Mouse (Mus musculus) heart, adult 8-10 months (tissue): Measurements from ENCODE around the gene Herc2. TPM values are rescaled to one million over a fixed set of nuclear protein-coding genes. Genes with fewer than 3 reads are reported as not detected.
"Not testable (repeated sequence)": the region's sequence is repeated elsewhere in the genome, so short reads cannot be mapped to it uniquely, and the experiment has no call there.

Experiments
- DNase-seq: peaks from one replicate; pipeline ENCODE4 v3.0.0; 2022; ENCODE audit warnings: low spot score
- total RNA-seq, 4 experiments: library from RNA; stranded (reverse); gene quantifications; 2 replicates each; pipeline ENCODE4 v1.2.4; 2022

The Herc2 gene
- 10 to 100 TPM; 41.9 to 48.4 (median 45.2) TPM for total RNA-seq

DNA sequence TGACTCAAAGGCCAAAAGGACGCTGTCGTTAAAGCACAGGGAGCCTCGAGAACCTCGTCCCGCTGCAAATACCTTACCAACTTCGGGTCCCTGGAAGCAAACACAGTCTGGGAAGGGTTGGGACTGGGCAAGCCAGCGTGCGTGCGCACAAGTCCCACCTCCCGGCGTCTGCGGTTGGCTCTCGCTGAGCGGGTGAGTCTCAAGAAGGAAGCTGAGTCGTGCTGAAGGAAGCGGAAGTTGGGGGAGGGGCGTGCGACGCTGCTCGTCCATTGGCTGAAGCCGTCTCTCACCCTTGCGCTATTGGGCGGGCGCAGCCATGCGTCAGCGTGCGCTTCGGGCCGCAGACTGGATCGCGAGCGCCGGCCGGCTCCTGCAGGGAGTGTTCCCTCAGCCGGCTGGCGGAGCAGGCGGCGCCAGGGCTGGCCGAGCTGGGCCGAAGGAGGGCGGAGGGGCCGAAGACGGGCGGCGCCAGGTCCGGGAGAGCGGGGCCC is at the start of gene Herc2:
TSS of gene Herc2 (plus strand) at position 366 of the 491 bp plus-strand sequence.
- peak; percentile 99 for DNase-seq

DNA sequence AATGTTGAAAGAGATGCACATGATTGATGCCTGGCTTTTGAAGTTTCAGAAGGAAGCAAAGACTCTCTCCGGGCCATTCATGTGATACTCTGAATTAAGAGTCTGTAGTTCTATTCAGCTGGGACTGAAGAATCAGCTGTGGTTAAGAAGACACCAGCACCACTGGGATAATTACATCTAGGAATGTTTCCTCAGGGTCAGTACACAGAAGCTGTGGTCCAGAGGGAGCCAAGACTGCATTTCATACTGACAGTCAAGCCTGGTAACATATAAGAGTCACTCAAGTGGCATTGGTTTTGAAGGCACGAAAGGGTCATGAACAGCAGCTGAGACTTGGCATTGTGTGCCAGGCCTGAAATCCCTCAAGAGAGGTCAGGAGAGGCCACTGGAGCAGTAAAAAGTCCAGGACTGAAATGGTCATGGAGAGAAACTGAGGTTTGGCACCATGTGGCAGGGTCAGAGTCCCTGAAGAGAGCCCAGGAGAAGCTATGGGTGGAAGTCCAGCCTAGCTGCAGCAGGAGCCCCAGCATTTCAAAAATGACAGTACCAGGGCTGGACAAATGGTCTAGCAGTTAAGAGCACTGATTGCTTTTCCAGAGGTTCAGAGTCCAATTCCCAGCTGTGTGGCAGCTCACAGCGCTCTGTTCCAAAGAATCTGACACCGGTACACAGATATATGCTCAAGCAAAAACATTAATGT is 39.5 kb upstream of the Herc2 start:
- DNase-seq, result no peak

DNA sequence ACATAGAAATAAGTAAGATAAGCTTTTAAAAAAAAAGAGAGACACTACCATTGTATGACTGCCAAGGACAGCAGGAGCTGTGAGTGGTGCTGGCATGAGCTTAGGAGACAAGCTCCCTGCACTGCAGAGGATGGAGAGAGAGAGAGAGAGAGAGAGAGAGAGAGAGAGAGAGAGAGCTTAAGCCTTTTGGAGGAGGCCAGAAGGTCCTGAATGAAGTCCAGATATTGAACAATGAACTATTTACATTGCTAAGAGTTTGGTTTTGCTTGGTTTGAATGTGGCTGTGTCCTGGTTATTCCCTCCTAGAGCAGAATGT is 39.0 kb upstream of the Herc2 start:
- no peak for DNase-seq

DNA sequence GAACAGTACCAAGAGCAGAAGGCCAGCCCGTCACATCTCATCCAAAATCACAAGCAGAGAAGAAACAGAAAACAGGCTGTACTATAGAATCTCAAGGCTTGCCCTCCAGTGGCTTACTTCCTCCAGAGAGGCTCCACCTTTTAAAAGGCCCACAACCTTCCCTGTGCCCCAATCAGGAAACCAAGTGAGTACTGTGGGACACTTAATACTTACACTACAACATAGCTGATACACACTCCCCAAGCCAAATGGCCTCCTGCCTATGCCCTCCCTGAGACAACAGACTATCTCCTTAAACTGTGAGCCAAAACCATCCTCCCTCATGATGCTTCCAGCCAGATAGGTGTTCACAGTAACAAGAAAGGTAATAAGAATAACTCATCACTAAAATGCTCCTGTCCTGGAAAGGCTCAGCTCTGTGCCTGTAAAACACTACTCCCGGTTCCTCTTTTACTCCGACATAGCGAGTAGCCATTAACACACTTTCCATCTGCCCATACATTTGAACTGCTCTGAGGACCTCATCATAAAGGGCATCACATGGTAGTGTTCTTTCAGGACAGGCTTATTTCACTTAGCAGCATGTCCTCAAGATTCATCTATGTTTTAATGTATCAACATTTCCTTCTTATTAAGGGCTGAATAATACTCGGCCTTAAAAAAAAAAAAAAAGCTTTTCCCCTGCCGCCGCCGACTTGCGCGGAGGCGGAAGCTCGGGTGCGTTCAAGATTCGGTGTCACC is 36.6 kb upstream of the Herc2 start:
- DNase-seq, result no peak

DNA sequence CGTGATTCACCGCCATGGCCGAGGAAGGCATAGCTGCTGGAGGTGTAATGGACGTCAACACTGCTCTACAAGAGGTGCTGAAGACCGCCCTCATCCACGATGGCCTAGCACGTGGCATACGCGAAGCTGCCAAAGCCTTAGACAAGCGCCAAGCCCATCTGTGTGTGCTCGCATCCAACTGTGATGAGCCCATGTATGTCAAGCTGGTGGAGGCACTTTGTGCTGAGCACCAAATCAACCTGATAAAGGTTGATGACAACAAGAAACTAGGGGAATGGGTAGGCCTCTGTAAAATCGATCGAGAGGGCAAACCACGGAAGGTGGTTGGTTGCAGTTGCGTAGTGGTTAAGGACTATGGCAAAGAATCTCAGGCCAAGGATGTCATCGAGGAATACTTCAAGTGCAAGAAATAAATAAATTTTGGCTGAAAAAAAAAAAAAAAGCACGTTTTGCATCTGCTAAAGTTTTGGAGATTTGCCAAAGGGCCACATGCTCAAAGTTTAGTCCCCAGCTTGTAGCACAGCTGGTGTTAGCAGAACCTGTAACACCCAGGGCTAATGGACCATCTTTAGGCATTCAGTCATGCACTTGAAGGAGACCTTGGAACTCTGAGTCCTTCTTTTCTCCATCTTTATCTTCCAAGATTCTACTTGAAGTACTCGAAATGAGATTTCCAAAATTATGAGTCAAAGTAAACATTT is 35.8 kb upstream of the Herc2 start:
- DNase-seq, result not testable (repeated sequence)

DNA sequence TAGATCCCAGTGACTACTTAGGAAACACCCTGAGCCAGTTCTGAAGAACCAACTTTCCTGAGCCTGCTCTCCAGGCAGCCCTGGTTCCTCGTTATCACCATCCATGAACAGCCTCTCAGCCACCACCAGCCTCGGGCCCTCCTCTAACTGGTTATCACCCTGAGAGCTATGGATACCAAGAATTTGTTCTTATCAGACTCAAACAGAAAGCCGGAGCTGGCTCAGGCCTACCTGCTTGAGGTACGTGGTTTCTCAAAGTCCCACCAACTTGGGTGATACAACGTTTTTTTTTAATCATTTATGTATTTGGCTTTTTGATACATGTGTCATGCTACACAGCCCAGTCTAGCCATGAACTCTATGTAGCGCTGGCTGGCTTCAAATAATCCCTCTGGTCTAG is 34.8 kb upstream of the Herc2 start:
- DNase-seq, result no peak

DNA sequence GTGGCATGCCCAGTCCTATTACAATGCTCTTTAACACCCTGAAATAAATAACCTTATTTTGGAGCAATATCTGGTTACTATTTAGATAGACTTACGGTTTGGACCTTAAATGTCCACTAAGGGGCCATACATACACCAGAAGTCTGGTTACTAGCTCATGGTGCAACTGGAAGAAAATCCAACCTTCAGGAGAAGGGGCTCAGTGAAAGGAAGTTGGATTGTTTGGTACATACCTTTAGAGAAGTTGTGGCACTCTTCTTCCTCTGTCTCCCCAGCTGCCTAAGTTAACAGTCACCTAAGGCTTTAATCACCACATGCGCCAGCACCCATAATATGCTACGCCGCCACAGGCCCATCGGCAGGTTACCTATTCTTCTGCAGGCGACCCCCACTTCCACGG is 34.2 kb upstream of the Herc2 start:
- no peak for DNase-seq

DNA sequence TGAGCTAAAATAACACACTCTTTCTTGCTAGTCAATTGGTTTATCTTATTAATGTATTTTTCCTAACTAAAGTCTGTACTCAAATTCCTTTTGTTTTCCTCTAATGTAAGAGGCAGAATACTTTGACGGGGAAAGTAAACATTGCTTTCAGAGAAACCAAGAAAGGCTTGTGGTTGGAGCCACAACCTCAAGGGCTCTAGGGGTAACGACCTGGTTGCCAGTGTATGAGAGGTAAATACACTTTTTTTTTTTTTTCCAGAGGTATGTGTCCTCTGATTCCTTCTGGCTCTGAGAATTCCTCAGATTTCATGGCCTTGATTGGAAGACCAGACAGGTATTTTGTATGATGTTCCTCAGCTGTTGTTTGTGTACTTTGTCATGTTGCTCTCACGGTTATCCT is 32.2 kb upstream of the Herc2 start:
- no peak for DNase-seq

DNA sequence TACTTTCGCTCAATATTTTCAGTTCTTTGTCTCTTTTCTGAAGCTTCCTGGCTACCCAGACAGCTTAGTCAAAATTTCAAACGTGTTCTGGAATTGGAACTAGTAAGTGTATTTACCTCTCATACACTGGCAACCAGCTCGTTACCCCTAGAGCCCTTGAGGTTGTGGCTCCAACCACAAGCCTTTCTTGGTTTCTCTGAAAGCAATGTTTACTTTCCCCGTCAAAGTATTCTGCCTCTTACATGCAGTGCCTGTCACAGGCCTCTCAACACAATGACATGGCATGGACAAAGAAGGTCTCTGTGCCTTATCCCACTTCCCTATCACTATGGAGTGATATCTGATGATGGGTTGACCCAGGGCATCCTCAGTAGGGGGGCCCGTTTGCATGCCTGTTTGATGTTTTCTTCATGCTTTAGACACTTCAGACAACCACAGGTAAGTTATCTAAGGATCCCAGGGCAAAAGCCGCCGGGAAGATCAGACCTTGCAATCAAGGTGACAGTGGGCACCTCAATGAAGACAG is 31.5 kb upstream of the Herc2 start:
- DNase-seq, result no peak

DNA sequence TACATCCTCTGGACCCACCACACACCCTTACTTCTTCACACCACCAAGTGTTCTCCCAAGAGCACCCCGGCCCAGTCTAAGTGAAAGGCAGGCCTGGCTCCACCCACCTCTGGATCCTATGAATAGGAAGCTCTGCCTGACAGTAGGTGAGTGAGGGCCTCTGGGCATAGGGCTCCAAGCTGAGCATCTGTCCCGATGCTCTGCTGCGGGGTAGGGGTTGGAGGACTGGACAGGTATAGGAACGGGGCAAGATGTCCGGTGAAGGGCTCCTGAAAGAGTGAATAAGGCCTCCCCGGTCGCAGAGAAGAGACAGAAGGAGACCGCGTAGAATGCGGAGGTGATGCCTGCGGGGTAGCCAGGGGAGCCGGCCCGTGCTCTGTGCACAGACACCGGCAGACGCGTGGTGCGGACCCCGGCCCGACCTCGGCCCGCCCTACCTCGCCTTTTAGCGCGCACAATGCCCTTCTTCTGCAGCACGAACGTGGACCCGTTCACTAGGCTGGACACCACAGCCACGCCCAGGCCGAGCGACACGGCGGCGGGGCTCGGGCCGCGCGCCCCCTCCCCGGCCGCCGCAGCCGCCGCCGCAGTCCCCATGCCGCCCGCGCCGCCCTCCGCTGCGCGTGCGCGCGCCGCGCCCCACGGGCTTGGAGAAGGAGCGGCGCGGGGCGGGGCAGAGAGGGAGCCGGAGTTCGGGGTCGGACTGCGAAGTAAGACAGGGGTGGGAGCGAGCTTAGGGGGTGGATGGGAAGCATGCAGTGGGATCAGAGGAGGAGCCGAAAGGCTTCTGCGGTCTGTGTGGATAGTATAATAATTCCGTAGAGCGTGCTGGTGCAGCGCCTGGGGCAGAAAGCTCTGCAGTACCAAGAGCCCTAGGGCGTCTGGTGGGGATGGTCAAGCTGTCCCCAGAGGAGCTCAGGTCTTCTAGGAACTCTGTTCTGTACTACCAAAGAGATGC is 30.7 kb upstream of the Herc2 start:
- DNase-seq, result peak; percentile 47

DNA sequence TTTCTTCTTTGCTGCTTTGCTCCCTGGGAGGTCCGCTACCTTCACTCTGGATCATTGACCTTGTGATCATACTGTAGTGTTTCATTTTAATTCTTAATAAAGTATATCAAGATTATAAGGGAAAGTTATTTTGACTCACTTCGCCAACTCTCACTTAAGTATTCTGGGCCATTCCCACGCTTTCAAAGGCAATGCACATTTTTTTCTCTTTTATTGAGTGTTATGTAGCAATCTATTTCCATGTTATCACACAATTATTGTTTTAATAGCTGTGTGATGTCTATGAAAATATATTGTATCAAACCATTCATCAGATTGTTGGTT is 30.1 kb upstream of the Herc2 start, which contains the start of gene Nipa1:
TSS of gene Nipa1 (minus strand) at position 25 of the 324 bp plus-strand sequence.
- no peak for DNase-seq

DNA sequence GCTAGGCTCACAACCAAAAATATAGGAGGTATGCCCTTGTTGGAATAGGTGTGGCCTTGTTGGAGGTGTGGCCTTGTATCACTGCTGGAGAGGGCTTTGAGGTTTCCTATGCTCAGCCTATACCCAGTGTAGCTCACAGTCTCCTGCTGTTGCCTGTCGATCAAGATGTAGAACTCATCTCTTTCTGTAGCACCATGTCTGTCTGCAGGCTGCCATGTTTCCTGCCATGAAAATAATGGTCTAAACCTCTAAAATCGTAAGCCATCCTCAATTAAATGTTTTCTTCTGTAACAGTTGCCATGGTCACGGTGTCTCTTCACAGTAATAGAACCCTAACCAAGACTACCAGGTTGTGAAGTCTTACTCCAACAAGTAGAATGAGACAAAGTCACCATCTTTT is 26.4 kb upstream of the Herc2 start:
- no peak for DNase-seq

DNA sequence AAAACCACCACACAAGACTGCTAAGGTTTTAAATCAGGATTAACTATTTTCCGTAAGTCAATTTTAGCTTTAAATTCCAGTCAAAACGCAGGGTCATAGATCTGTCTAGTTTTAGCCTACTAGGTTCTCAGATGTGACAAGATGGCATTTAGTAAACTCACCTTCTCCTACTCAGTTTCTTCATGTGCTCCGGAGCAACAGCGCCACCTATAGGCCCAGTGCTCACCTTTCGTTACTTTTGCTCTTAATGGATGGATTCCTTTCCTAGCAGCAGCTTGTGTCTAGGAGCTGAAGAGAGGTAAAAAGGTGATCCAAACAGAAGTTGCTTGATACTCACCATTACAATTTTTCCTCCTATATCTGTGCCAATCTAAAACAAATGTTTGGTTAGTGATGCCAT is 7.6 kb upstream of the Herc2 start:
- peak; percentile 61 for DNase-seq

DNA sequence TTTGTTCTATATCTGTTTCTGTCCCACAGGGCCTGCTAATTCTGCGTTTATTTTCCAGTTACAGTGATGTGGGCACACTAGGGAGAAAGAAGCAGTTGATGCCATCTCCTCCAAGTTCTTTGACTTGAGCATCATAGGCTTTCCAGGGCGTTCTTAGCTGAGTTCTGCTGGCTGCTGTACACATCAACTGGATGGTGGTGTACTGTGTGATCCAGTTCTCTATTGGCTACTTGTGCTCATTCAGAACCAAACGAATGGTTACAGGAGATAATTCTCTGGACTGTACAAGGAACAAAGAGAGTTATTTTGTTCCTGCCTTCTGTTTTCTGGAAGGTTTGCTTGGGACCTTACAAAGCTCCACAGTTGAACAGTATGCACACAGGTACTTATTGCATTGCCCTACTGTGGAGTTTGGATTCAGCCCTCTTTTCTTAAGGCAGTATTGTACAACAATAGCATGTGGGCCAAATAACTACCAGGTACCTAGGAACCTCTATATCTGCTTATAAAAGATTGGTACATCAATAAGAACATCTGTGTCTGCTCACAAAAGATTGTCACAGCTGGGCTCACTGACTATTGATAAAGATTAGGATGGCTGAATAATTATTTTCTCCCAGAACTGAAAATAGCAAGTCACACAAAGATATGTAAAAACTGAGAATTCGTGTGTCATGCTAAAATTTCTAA is 6.3 kb upstream of the Herc2 start:
- DNase-seq, result no peak

DNA sequence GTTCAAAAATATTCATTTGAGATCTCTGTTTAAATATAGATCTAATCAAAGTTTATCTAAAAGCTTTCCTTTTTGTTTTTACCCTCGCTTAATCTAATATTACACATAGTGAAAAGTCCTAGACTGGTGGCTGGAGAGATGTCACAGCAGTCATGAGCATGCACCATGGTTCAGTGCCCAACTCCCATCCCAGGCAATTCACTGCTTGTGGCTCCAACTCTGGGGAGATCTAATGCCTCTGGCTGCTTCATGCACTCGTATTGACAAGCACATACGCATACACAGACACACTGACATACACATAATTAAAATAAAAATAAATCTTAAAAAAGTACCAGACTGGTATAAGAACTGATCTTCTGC is 5.7 kb upstream of the Herc2 start:
- no peak for DNase-seq

DNA sequence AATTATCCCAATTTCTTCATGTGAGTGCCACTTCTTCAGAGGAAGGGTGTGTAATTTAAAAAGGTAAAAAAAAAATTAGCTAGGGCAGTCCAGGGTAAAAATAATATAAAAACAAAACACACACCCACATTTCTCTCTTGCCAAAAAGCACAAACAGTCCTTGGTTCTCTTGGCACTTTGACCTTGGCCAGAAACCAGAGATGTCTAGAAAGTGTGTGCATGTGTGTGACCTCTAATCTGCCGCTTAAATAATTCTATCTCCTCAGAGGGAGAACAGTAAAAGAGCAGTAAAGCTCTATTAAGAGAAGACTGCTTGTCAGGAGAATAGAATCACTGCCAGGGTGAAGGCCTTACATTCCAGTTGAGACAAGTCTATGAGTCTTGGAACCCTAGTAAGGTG is 2.8 kb upstream of the Herc2 start:
- no peak for DNase-seq

DNA sequence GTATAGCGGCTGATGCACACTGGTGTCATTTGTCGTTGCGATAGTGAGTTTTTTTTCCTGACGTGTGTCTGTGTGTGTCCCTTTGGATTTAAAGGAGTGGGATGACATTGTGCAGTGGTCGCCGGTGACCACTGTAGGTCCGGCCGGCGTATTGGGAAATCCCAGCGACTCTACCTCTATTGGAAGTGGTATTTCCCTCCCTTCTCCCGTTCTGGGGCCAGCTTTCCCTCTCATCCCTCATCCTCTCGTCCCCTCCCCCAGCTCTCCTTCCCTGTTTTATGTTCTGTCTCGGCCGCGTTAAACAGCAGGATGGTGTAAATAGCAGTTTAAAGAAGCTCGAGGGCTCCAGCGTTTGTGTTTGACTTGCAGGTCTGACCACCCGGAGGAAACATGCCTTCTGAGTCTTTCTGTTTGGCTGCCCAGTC is 503 bp downstream of the Herc2 start:
- no peak for DNase-seq

DNA sequence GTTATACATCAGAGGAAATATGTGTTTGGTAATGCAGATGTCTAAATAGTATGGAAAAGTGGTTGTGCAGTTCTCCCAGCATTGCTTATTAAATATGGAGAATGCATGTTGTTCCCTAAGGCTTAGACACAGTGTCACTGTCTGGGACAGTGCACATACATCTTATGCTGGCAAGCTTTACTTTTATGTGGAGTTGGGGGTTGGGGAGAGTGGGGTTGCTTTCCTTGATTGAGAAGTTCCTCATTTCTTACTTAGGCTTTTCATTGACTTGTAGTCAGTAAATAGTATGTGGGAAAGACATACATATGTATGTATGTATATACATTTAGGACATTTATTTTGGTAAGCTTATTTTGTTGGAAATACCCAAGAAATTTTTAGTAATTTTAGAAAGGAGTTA is 3.0 kb downstream of the Herc2 start:
- DNase-seq, result no peak

DNA sequence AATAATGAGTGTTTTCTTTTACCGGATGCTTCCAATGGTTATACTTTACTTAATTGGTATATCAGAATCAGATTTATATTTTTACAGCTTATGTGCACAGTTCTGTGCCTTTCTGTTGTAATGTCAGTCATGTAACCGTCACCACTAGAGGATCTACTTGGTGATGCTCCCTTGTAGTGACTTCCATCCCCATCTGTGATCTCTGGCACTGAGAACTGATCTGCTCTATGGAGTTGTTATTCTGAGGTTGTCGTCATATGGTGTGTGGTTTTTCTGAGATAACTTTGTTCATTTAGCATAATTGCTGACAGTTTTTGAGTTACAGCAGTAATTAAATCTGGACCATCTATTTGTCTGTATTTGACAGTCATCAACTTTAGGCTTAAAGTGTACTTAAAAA is 5.3 kb downstream of the Herc2 start:
- no peak for DNase-seq

DNA sequence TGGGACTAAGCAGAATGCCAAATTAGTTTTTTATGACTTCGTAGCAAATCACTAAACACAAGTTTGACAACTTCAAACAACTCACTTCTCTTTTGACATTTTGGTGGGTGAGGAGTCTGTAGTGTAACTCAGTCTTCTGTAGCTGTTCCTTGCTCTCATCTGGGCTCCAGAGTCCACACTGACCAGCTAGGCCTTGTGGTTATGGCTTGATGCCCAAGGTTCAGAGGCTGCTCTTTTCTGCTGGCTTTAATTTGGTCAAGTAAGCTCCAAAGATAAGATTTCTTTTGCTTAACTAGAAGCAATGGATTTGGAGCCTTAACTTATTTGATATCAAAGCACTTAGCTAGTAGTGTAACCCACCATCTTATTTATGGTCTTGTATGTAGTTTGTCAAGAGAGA is 14.9 kb downstream of the Herc2 start:
- peak; percentile 33 for DNase-seq

DNA sequence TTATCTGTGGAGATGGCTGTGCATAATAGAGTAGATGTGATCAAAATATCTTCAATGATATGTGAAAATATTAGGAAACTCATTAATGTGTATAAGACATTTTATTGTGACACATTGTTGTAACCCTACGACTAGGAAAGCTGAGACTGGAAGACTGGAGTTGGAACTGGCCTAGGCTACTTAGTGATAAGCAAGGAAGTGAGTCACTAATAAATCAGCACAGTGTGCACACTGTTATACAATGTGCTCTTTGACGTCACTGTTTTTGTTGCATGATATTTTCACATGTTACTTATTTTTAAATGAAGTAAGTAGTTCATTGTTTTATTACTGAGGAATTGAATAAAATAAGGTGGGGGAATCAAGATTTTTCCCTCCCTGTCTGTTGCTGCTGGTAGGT is 16.1 kb downstream of the Herc2 start:
- peak; percentile 43 for DNase-seq
